Mouse (Mus musculus): Measurements from ENCODE around the gene Fam208a.

Gene Fam208a

DNA sequence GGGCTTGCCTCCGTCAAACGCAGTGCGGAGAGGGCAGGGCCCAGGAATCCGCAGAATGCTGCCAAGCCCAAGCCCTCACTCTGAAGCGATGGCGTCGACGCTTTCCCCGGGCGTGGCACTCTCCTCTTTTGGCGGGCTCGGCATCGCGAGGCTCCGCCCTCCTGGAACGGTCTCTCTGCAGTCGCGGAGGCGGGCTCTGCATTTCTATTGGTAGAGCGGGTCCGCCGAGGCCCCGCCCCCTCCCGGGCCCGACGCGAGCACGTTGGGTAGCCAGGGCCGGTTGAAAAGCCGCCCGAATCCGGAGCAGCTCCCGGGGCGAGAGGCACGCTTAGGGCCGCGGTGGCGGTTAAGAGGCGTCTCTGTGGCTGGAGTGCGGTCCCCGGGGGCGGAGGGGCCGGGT lies at the start of gene Fam208a:
Gene Fam208a (plus strand): TSS at position 262 of the 400 bp plus-strand sequence.
- DNase-seq (ENCODE audit: low spot score) = peak; percentile 81

DNA sequence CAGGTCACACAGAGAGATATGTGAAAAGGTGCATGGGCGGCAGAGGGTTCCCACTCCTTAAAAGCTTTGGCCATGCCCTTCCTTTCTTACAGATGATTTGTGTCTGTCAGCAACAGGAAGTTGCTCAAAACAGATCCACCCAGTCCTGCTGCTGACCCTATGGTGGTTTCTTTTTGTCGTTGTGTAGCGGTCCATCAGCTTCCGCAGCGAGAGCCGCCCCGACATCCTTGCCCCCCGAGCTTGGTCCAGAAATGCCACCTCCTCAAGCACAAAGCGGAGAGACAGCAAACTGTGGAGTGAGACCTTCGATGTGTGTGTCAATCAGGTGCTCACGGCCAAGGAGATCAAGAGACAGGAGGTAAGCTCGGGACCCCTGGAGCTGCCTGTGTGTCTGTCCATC lies 49.2 kb upstream of the Fam208a start:
- DNase-seq (ENCODE audit: low spot score) = no peak

DNA sequence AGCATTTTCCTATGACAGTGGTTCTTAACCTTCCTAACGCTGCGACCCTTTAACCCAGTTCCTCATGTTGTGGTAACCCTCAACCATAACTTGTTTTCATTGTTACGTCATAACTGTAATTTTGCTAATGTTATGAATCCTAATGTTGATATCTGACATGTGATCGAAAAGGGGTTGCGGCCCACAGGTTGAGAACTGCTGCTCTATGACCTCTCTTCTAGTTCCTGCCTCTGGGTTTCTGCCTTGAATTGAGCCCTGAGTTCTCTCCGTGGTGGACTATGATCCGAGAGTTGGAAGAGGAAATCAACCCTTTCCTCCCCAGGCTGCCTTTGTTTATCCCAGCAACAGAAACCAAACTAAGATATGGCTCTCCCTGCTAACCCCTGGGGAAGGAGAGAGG lies 47.2 kb upstream of the Fam208a start:
- DNase-seq (ENCODE audit: low spot score) = no peak

DNA sequence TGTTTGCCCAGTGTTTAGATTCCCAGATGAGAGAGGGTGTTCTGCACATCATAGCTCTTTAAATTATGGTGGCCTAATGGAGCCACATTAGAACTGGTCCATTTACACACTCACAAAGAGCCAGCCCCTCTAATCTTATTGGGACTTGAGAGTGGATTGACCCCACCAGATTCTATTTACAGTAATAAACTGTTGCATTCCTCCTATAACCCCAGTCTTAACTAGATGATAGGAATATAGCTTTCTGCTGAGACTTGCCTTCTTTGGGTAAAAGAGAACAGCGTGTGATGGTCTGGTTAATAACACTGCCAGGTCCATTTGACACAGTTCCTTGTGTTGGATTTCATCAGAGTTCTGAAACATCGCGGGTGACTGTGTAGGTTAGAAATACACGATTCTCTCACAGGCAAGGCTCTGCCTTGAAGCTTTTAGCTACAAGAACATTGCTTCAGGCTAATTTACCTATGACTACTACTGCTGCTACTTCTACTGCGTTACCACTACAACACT lies 45.3 kb upstream of the Fam208a start:
- no peak for DNase-seq (ENCODE audit: low spot score)

DNA sequence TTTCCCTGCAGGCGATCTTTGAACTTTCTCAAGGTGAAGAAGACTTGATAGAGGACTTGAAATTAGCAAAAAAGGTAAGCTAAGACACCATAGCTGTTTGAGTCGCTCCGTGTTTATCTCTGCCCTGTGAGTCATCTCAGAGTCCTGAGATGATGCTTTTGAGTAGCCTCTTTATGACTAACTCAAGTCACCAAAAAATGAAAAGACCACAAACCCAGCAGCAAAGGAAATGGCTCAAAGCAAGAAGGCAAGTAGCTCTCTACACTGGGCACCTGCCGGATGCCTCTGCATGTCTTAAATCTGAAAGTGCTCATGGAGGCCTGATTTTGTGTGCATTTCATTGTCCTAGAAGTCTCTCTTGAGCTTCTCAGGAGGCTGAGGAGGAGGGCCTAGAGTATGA lies 44.5 kb upstream of the Fam208a start:
- DNase-seq (ENCODE audit: low spot score) = no peak

DNA sequence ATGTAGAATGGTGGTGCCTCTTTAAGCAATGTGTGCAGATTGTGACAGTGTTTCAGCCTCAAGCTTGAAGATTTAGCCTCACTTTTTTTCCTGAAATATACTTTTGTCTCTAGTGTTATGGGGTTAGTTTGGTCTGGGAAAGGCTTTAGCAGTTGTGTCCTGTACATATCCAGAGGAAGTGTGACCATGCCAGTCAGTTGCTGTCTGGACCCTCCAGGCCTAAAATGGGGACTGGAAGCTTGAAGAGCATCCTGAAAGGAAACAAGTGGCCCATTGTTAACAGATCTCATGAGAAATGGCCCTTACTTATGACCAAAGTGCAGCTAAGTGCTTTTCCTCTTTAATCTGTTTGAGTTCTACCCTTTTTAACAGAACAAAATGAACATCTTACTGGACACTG lies 40.0 kb upstream of the Fam208a start:
- no peak for DNase-seq (ENCODE audit: low spot score)

DNA sequence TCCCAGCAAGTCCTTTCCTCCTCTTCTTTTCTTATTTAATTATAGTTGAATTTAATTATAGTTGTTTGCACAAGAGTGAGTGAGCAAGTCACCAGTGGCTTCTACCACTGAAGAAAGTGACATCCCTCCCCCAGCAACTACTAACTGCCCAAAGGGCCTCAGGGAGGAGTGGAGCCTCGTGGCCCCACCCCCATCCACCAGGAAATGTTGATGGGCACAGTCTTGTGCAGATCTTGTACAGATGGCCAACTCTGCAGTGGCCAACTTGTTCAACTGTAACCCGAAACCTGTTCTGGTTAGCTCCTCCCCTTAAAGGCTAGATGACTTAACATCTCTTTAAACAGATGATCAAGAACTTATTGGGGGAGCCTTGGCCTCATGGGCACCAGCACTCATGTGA lies 38.9 kb upstream of the Fam208a start:
- no peak for DNase-seq (ENCODE audit: low spot score)

DNA sequence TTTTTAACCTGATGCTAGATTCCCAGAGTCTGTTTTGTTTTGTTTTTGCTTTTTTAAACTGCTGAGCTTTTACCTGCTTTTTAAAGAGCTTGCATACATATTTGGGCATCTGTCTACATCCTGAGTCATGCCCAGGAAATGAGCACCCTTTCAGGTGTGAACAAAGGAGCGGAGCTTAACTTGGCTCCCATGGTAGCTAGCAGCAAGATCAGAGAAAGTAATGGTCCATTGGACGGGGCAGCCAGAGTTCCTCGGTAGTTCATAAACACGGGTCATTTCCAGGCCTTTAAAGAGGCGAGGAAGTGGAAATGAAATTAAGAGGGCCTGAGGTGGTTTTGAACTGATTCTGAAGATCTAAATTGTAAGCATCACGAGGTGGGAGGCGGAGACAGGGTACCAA lies 38.0 kb upstream of the Fam208a start:
- DNase-seq (ENCODE audit: low spot score) = no peak

DNA sequence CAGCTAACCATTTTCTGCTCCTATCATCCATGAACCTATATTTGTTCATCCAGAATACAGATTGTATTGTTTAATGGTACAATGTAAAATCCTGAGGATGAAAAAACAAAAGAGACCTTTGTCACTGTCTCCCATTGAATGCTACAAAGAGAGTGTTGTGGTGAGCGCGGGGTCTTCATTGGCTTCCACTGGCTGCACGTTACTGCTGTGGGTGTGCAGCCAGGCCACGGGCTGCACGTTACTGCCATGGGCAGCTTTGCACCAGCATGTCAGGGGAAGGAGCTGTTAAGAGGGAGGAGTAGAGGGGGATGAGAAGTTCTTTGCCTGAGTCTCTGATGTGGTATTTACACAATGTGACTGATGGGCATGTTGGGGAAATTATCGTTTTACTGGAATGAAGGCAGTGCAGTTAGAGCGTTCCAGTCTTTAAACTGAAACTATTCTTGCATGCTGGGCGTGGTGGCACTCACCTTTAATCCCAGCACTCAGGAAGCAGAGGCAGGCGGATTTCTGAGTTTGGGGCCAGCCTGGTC lies 36.8 kb upstream of the Fam208a start:
- no peak for DNase-seq (ENCODE audit: low spot score)

DNA sequence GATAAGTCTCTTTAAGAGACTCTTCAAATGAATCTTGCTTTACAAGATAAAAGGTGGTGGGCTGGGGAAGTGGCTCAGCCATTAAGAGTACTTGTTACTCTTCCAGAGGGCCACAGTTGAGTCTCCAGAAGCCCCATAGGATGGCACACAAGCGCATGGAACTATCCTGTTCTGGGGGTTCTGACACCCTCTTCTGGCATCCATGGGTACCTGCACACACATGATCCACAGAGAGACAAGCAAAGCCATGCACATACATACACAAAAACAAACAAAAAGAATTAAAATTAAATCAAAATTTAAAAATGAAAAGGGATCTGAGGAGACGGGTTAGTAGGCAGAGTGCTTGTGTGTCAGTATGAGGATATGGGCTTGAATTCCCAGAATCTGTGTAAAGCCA lies 36.0 kb upstream of the Fam208a start:
- DNase-seq (ENCODE audit: low spot score) = no peak

DNA sequence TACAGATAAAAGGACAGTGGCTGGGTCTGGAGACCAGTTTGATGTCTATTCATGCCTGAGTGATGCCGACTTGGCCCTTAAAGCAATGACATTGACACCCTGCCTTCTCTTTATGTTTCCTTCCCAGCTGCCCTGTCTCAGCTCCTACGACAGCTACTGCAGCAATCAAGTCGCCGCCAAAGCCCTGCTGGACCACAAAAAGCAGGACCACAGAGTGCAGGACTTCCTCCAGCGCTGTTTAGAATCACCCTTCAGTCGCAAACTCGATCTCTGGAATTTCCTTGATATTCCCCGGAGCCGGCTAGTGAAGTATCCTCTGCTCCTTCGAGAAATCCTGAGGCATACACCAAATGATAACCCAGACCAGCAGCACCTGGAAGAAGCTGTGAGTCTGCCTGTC lies 34.8 kb upstream of the Fam208a start:
- no peak for DNase-seq (ENCODE audit: low spot score)

DNA sequence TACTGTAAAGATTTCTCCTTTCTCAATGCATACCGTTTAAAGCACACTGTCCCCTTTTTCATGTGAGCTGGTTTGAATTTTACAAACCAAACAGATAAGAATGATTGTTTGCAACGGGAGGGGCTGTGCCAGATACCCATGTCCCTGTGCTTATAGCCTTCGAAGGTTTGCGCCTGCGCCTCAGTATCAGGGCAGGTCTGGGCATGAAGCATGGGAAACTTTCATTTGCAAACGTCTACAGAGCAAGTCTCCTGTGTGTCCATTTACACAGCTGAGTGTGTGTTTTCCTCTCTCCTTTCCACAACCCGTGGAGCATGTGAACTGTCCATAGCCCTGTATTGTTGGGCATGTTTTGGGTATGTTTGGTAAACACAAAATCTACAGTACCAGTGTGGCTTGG lies 32.2 kb upstream of the Fam208a start:
- DNase-seq (ENCODE audit: low spot score) = no peak

DNA sequence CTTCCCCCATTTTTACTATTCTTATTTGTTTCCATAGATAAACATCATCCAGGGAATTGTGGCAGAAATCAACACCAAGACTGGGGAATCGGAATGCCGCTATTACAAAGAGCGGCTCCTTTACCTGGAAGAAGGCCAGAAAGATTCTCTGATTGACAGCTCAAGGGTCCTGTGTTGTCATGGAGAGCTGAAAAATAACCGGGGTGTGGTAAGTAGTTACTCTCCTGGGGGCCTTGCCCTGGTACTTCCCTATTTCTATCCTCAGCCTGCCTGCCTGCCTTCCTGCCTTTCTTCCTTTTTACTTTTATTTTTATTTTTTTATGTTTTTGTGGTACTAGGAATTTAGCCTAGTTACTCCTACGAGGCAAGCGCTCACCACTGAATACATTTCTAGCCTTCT lies 31.1 kb upstream of the Fam208a start:
- DNase-seq (ENCODE audit: low spot score) = no peak

DNA sequence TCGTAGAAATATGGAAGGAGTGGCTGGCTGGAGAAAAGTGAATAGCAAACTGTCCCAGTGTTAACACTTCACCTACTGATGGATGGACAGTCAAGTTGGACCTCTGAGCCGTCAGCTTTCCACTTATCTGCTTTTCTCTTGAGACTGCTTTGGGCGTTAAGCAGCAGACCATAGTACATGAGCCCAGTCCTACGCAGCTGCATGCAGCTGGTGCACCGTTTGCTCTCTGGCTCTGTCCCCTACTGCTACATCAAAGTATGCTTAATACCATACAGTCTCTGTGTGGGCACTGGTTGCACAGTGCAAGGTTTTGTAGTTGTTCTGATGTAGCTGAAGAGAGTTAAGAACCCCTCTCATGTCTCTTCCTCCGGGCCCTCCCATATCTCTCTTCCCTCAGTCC lies 28.1 kb upstream of the Fam208a start:
- DNase-seq (ENCODE audit: low spot score) = no peak

DNA sequence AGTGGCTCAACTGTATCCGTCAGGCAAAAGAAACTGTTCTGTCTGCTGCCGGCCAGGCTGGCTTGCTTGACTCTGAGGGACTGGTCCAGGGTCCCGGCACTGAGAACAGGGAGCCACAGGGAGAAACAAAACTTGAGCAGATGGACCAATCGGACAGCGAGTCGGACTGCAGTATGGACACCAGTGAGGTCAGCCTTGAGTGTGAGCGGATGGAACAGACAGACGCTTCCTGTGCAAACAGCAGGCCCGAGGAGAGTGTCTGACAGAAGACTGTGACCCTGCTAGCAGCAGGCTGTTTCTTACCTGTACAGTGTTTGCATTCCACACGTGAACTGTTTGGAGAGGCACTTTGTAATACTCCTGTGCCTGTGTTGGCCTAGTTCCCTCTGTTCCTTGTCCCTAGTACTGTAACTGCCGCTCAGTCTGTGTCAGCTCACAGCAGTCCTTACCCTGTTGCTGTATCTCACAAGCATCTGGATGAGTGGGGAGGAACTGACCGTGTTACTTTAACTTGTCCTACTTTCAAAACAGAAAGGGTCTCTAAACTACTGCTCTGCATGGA lies 26.8 kb upstream of the Fam208a start:
- no peak for DNase-seq (ENCODE audit: low spot score)

DNA sequence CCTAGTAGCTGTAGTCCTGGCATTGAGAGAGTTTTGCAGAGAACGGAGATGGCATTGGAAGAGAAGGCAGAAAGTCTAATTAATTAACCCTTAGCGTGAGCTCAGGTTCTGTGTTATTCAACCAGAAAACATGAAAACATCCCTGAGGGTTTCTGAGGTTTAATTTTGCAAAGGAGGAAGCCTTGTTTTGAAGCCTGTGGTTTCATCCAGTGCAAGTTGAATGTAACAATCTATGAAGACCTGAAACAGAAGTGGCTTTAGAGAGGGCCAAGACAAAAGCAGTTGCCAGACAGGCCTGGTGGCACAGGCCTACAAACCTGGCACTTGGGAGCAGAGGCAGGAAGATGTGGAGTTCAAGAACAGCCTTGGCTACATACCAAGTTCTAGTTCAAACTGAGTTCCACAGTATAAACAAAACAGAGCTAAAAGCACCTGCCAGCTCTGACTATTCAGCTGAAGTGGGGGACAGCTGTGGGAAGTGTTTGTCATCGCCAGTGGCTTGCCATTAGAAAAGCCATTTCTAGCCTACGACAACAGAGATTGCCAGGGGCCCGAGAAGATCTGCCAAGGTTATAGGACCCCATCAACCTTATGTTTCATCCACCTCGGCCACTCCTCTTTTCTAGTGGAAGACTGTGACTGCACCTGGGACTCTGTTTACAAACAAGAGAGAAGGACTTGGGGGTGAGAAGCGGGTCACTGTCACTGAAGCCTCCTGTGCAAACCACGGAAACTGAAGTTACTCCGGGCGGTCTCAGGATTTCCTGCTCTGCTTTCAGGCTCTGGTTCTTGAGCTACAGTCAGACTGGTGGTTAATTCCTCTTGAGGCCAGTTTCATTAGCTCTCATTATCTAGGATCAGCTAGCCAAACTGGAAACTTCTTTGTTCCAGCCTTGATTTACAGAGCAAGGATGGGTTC lies 26.0 kb upstream of the Fam208a start:
- no peak for DNase-seq (ENCODE audit: low spot score)

DNA sequence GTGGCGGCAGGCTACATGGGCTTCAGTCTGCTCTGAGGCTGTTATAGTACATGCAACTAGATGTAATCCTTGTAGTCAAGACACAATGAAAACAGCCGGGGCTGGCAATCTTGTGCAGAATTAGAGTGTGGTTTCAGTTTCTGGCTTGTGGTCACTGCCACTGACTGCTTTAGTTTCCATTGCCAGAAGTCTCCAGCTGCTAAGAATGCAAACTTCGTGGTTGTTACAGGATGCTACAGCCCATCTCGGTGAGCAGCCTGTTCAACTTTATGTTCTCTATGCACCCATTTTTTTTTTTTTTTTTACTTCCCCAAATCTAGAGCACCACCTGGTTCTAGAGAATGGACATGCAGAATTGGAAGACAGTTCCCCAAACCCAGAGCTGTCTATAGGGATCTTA lies 23.2 kb upstream of the Fam208a start:
- DNase-seq (ENCODE audit: low spot score) = no peak

DNA sequence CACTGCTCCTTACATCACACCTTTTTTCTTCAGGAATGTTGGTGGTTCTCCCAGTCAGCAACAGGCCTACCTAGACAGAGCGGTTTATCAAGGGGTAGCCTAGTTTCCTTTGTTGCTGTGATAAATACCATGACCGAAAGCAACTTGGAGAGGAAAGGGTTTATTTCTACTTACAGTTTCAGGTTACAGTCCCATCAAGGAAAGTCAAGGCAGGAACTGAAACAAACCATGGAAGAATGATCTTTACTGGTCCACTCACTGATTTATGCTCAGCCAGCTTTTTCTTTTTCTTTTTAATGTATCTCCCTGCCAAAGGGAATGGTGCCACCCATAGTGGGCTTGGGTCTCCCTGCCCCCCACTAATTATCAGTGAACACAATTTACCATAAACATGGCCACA lies 22.7 kb upstream of the Fam208a start:
- DNase-seq (ENCODE audit: low spot score) = no peak

DNA sequence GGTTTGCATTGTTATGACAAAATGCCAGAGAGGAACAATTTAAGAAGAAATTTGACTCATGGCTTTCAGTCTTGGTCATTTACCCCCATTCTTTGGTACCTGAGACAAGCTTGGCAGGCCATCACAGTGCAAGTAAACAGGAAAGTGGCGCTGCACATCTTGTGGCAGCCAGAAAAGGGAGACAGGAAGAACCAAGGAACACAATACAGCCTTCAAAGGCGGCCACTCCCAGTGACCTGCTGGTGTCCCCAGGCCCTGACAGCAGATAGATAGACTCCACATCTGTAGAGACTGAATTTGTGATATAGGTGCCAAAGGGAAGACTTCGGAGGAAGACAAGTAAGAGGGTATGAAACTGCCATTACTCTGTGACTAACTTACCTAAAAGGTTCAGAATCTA lies 20.4 kb upstream of the Fam208a start:
- DNase-seq (ENCODE audit: low spot score) = no peak

DNA sequence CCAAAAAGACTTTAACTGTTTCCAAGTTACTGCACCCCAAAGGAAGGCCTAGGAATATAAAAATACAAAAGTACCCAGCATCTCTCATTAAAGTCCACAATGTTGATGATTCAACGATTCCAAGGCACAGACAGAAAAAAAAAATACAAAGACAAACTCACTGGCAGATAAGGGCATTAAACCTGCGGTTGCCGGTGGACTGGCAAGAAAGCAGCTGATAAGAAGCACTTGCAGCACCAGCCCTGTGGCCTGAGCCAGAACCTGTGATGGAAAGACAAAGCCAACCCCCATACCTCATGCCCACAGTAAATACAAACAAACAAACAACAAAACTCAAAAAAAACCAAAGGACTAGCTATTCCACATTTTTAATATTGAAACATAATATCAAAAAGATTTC lies 19.0 kb upstream of the Fam208a start:
- no peak for DNase-seq (ENCODE audit: low spot score)

DNA sequence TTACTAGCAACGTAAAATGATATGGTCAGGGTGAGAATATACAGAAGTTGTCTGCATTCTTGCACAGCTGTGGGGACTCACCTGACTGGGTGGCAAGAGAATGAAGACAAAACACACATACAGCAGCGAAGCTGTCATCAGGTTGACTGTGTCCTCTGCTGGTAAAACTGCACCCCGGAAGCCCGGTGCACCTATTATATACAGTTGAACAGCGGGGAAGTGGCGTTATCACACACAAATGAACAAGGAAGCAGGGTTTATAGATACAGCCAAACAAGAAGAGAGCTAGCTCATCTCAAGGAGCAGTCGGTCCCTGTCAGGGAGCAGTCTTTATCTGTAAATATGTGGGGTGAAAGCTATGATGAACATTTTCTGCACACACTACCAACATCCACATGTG lies 17.1 kb upstream of the Fam208a start:
- no peak for DNase-seq (ENCODE audit: low spot score)

DNA sequence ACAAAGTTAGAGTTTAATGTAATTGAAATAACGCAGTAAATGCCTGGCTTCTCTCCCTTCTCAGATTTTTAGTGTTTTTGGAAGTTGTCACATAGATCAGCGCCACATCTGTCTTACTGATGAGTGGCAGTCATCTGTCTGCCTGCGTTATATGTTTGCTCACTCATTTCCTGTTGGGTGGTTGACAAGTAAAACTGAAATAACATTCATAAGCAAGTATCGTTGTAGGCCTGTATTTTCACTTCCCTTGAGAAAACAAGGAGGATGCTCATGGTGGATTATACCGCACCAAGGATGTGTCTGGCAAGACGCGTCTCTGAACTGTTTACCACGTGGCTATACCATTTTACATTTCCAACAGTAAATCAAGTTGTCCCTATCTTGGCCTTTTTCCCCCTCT lies 15.9 kb upstream of the Fam208a start:
- no peak for DNase-seq (ENCODE audit: low spot score)

DNA sequence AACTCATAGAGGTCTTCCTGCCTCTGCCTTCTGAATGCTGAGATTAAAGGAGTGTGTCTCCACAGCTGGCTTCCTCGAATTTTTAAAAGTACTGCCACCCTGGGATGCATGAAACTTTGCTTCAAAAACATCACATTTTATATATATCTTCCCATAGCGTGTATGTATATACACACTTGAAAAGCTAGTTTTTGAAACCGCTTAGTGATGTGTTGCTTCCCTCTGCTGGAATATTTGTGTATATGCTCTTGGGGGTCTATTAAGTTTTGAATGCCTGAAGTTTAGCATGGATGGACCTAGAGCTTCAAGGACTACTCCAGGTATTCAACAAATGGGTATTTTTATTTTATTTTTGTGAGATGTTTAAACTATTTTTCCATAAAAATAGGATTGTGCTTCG lies 14.7 kb upstream of the Fam208a start:
- no peak for DNase-seq (ENCODE audit: low spot score)
